Mouse (Mus musculus) hindbrain, embryonic 12.5 days (tissue): ENCODE measurements around the gene Gm17571. TPM values are rescaled to one million over a fixed set of nuclear protein-coding genes. Genes with fewer than 3 reads are reported as not detected.

ENCODE experiments used
- polyA plus RNA-seq: library from polyadenylated mRNA; unstranded; fragments of >200 nt; fragmentation: Nextera tagmentation; extraction: Ambion mirVana; gene quantifications from 2 replicates; pipeline ENCODE4 v1.2.1, GENCODE M21; 2016

Gm17571 gene
- polyA plus RNA-seq, 1 experiment from 2014 or later, result not detected

Other genes with a start within 250 kb of the Gm17571 start
- 13.9 and 15.5 TPM in 2 replicates for gene Jrkl, start 200.9 kb downstream of the Gm17571 start, polyA plus RNA-seq
- gene Ccdc82, start 199.8 kb downstream of the Gm17571 start, polyA plus RNA-seq, result 13.6 and 14.9 TPM in 2 replicates
- 13.6 and 14.1 TPM in 2 replicates for gene Maml2, start 148.8 kb downstream of the Gm17571 start, polyA plus RNA-seq